Mouse (Mus musculus) telencephalon, adult 2 months (tissue): Measurements from ENCODE around the gene Rmnd5b.

ENCODE experiments used
- DNase-seq: peaks from one replicate; pipeline ENCODE4 v3.0.0-alpha.2; 2011; ENCODE audit warnings: low read depth, low spot score

The Rmnd5b gene

DNA sequence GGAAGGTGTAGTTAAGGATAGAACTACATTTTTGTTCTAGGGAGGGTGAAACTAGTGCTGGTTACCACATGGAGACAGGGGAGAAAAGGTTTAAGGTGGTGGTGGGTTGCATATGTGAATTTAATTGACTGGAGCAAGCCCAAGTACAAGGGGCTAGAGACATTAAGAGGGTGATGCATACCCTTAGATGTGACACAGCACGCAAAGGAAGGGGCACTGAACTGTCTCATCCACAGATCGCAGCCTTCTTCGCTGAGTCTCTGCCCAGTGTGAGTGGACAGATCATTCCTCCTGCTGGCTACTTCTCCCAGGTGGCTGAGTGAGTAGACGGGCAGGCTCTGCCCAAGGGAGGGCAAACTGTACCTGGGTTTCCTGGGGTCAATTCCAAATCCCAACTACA is 42.3 kb downstream of the Rmnd5b start:
- DNase-seq, result no peak

DNA sequence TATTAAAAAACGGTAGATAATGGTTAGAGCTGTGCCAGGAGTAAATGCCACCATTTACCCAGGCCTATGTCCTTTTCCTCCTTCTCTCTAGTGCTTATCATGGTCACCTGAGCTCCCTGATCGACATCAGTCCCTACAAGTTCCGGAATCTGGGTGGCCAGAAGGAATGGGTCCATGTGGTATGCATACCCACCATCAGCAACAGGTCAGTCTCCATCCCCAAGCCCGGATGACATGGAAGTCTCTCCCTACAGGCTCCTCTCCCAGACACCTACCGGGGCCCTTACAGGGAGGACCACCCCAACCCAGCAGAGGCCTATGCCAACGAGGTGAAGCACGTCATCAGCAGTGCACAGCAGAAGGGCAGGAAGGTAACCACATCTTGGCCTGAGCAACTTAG is 43.8 kb downstream of the Rmnd5b start:
- no peak for DNase-seq

- no peak for DNase-seq
These were observed 44.5 kb downstream of the Rmnd5b start for GRCm38 (mm10) chr11:51591168-51591567.

DNA sequence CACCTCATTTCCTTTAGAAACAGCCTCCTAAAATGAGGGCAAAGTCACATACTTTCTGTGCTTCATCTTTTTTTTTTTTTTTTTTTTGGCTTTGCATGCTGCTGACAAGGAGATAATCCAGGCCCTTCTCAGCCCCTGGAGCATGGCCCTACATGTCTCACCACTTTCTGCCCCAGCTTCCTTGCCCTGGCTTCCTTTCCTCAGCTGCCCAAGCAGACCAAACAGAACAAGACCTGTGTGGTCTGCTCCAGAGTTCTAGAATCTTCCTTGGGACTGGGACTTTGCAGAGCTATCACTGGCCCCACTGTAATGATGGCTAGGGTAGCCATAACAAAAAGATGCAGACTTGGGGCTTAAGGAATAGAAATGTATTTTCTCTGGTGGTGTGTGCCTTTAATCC is 45.7 kb downstream of the Rmnd5b start:
- DNase-seq, result no peak

DNA sequence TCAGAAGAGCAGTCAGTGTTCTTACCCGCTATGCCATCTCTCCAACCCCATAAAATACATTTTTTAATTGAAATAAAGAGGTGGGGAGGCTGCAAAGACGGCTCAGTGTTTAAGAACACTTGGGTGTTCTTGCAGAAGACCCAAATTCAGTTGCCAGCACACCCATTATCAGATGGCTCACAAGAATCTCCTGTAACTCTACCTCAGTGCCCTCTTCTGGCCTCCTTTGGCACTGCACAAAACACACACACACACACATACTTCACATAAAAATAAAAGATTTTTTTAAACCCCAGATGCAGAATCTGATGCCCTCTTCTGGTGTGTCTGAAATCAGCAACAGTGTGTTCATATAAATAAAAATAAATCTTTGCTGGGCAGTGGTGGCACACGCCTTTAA is 46.9 kb downstream of the Rmnd5b start:
- DNase-seq, result no peak

DNA sequence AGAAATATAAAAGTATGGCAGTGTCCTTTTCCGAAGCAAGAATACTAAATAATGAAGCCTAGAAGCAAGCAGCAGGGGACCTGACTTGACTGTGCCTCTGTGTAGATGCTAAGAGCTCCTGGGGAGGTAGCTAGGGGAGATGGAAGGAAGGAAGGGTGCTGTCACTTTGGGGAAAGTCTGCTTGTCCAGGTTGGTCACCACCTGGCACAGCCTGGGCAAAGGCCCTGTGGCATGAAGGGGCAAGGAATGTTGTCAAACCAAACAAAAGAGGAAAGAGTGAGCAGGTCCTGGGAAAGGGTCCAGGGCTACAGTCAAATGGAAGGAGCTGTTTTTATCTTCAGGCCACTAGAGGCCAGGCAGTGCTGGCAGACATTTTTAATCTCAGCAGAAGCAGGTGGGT is 48.6 kb downstream of the Rmnd5b start:
- no peak for DNase-seq

DNA sequence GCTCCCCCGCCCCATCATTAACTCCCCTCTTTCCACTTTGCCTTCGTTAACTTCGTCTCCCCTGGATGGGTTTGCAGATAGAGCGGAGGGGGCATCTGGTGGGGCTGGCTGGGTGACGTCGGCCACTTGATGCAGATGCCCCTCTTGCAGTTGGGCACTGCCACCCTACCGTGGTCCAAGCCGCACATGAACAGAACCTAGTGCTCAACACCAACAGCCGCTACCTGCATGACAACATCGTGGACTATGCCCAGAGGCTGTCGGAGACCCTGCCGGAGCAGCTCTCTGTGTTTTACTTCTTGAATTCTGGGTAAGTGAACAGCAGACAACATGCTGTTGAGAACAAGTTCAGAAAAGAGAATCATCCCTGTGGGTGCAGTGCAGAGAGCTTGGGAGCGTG is 49.3 kb downstream of the Rmnd5b start:
- no peak for DNase-seq

GRCm38 (mm10) chr11:51585608-51586252 is 50.0 kb downstream of the Rmnd5b start:
- no peak for DNase-seq

DNA sequence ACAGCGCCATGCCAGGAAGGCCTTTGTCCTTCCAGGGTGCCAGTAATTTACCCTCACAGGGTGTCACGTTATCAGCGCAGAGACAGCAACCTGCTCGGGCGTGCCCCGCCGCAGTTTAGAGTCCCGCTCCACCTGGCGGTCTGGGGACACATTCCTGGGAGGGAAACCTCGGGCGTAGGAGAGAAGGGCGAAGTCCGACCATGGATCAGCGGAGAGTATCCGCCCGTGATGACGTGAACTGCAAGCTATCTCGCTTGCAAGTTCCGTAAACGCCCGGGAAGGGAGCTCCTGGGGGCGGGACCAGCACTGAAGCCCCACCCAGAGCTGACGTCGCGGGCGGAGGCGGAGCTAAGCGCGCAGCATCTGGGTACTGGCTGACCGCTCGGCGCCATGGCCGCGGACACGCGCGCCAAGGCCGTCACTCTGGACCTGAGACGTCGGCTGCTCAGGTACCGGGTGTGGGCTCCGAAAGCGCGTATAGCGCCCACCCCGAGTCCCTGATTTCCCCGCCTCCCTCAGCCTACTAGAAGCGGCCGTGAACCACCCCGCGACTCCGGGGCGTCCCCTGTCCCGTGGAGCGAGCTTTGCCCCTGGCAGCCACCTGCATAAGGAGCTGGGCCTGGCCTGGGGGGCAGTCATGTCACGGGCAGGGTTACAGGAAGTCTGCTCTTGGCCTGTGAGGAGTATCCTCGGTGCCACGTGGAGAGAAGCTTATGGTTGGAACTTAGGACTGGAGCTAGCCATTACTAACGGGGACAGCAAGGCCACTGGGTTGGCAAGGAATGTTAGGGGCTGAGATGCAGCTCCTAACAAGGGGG is 51.1 kb downstream of the Rmnd5b start, which contains the start of gene Phykpl:
Gene Phykpl, plus strand, starts transcription at position 327 of the 818 bp plus-strand sequence.
- DNase-seq, result peak; percentile 95

GRCm38 (mm10) chr11:51584057-51584430 is 51.7 kb downstream of the Rmnd5b start:
- no peak for DNase-seq

- DNase-seq, result no peak
These were observed 53.0 kb downstream of the Rmnd5b start for GRCm38 (mm10) chr11:51582713-51583112.

DNA sequence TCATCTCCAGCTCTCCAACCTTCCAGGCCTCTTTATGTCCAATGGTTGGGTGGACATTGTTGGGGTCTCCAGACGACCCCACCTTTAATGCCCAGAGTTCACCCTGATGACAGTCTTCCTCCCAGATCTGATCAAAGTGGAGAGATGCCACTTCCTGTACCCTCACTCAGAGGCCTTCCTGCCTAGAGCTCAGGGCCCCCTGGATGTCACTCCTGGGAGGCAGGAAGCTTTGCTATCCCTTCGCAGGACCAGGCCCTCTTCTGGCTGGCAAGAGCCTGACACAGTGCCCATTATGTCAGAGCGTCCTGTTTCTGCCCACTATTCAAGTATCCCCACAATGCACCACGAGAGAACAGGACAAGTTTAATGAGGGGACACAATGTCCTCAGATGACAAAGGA is 56.7 kb downstream of the Rmnd5b start:
- DNase-seq, result no peak

DNA sequence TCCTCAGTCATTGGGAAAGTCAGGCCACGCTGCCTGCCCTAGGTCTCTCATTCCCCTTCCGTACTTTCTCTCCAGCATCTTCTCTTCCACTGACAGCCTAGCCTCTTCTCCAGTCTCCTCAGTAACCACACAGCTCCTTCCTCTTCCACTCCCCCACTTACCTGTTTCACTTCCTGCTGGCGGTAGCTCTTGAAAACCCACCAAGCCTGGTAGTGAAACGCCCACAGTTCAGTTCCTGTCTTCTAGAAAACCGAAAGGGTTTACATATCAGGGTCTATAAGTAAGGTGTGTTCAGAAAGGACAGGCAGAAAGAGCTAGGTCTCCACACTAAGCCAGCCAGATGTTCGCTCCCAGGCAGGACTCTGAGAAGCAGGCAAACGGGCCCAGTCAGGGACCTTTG is 58.1 kb downstream of the Rmnd5b start:
- no peak for DNase-seq

- DNase-seq, result no peak
These were observed 59.2 kb downstream of the Rmnd5b start for GRCm38 (mm10) chr11:51576454-51576853.
